Mouse (Mus musculus): Measurements from ENCODE around the gene Tmem151b. TPM values are rescaled to one million over a fixed set of nuclear protein-coding genes. Genes with fewer than 3 reads are reported as not detected.
A peak's percentile ranks its signal among the peaks of the same experiment; 100 is the strongest.

Tmem151b gene
- polyA plus RNA-seq, 1 experiment from 2014 or later, result 34.5 TPM

GRCm38 (mm10) chr17:45557998-45558862 lies 8.8 kb upstream of the Tmem151b start:
- 0 out of 2 replicates have a peak, but pooled peaks cover 2% of the 10 kb centered on the region for H3K27me3 ChIP-seq
- ATAC-seq (replicated peaks), result no peak
- WGBS, result 76% methylated on average over 16 of the region's 16 CpGs
- H3K4me3 ChIP-seq, result no peak overlapping the region
- peaks cover 8% of the 10 kb centered on the region for H3K4me1 ChIP-seq
- H3K27ac ChIP-seq (replicated peaks), result no peak overlapping the region
- no peaks in the 10 kb centered on the region for H3K36me3 ChIP-seq
- H3K9me3 ChIP-seq, result no peaks in the 10 kb centered on the region
- no peak overlapping the region for H3K4me2 ChIP-seq (replicated peaks)
- H3K9ac ChIP-seq (replicated peaks), result no peak overlapping the region

- ATAC-seq (replicated peaks), result no peak
- H3K4me3 ChIP-seq, result no peak overlapping the region
- no peak overlapping the region for H3K4me2 ChIP-seq (replicated peaks)
- H3K9ac ChIP-seq (replicated peaks), result no peak overlapping the region
- H3K4me1 ChIP-seq, result peaks cover 8% of the 10 kb centered on the region
- H3K36me3 ChIP-seq, result no peaks in the 10 kb centered on the region
- 0 out of 2 replicates have a peak, but pooled peaks cover 2% of the 10 kb centered on the region for H3K27me3 ChIP-seq
- H3K27ac ChIP-seq (replicated peaks), result no peak overlapping the region
- WGBS, result 69% methylated on average over 7 of the region's 7 CpGs
- H3K9me3 ChIP-seq, result no peaks in the 10 kb centered on the region
These were observed 7.9 kb upstream of the Tmem151b start for GRCm38 (mm10) chr17:45557246-45557824.

- 71% methylated on average over 3 of the region's 3 CpGs for WGBS
- no peak for ATAC-seq (replicated peaks)
- H3K27ac ChIP-seq (replicated peaks), result no peak overlapping the region
- peaks cover 8% of the 10 kb centered on the region for H3K4me1 ChIP-seq
- no peak overlapping the region for H3K9ac ChIP-seq (replicated peaks)
- peak overlapping the region; percentile 49 for H3K4me3 ChIP-seq
- no peaks in the 10 kb centered on the region for H3K36me3 ChIP-seq
- H3K27me3 ChIP-seq, result 0 out of 2 replicates have a peak, but pooled peaks cover 2% of the 10 kb centered on the region
- no peaks in the 10 kb centered on the region for H3K9me3 ChIP-seq
- H3K4me2 ChIP-seq (replicated peaks), result peak overlapping the region; percentile 87
These were observed 7.2 kb upstream of the Tmem151b start for GRCm38 (mm10) chr17:45556514-45557245.

GRCm38 (mm10) chr17:45556107-45556489 lies 6.6 kb upstream of the Tmem151b start:
- Histone ChIP-seq H3K4me3 (peak overlapping the region; percentile 49), H3K4me1 (peaks cover 8% of the 10 kb centered on the region), H3K27me3 (0 out of 2 replicates have a peak, but pooled peaks cover 2% of the 10 kb centered on the region), H3K27ac (replicated peaks) (no peak overlapping the region), H3K9ac (replicated peaks) (peak overlapping the region; percentile 63), H3K9me3 (no peaks in the 10 kb centered on the region), H3K36me3 (no peaks in the 10 kb centered on the region), H3K4me2 (replicated peaks) (peak overlapping the region; percentile 87)
- WGBS, result 3% methylated on average over 14 of the region's 14 CpGs
- no peak for ATAC-seq (replicated peaks)

- 0 out of 2 replicates have a peak, but pooled peaks cover 2% of the 10 kb centered on the region for H3K27me3 ChIP-seq
- H3K9me3 ChIP-seq, result no peaks in the 10 kb centered on the region
- peak within 1 kb of the TSS; percentile 49 for H3K4me3 ChIP-seq
- H3K36me3 ChIP-seq, result no peaks in the 10 kb centered on the region
- ATAC-seq (replicated peaks), result peak; percentile 67
- WGBS, result under 1% methylated on average over 45 of the region's 45 CpGs
- H3K4me2 ChIP-seq (replicated peaks), result peak within 1 kb of the TSS; percentile 87
- H3K4me1 ChIP-seq, result peaks cover 8% of the 10 kb centered on the region
- H3K9ac ChIP-seq (replicated peaks), result peak within 1 kb of the TSS; percentile 63
- H3K27ac ChIP-seq (replicated peaks), result no peak within 1 kb of the TSS
These were observed 6.1 kb upstream of the Tmem151b start, which contains the start of gene Nfkbie for GRCm38 (mm10) chr17:45555452-45556106. Gene Nfkbie, plus strand, starts transcription at chr17:45555703.

- H3K27me3 ChIP-seq, result 0 out of 2 replicates have a peak, but pooled peaks cover 2% of the 10 kb centered on the region
- 57% methylated on average over 1 of the region's 1 CpGs for WGBS
- no peaks in the 10 kb centered on the region for H3K9me3 ChIP-seq
- no peak overlapping the region for H3K27ac ChIP-seq (replicated peaks)
- no peak for ATAC-seq (replicated peaks)
- no peak overlapping the region for H3K9ac ChIP-seq (replicated peaks)
- no peaks in the 10 kb centered on the region for H3K36me3 ChIP-seq
- H3K4me3 ChIP-seq, result no peak overlapping the region
- peaks cover 16% of the 10 kb centered on the region for H3K4me1 ChIP-seq
- no peak overlapping the region for H3K4me2 ChIP-seq (replicated peaks)
These were observed 4.9 kb upstream of the Tmem151b start for GRCm38 (mm10) chr17:45554420-45554819.

- Histone ChIP-seq H3K27ac (replicated peaks) (no peak overlapping the region), H3K27me3 (0 out of 2 replicates have a peak, but pooled peaks cover 2% of the 10 kb centered on the region), H3K4me3 (no peak overlapping the region), H3K36me3 (no peaks in the 10 kb centered on the region), H3K4me1 (peaks cover 21% of the 10 kb centered on the region), H3K4me2 (replicated peaks) (no peak overlapping the region), H3K9ac (replicated peaks) (no peak overlapping the region), H3K9me3 (no peaks in the 10 kb centered on the region)
- no peak for ATAC-seq (replicated peaks)
- WGBS, result 85% methylated on average over 3 of the region's 3 CpGs
These were observed 3.6 kb upstream of the Tmem151b start for GRCm38 (mm10) chr17:45553065-45553464.

- peaks cover 33% of the 10 kb centered on the region for H3K4me1 ChIP-seq
- H3K9ac ChIP-seq (replicated peaks), result no peak overlapping the region
- 0 out of 2 replicates have a peak, but pooled peaks have one; percentile 14 for ATAC-seq (replicated peaks)
- H3K36me3 ChIP-seq, result 0 out of 2 replicates have a peak, but pooled peaks cover under 1% of the 10 kb centered on the region
- H3K27ac ChIP-seq (replicated peaks), result no peak overlapping the region
- H3K9me3 ChIP-seq, result no peaks in the 10 kb centered on the region
- H3K27me3 ChIP-seq, result peaks cover 5% of the 10 kb centered on the region; the same call in 1 of the 2 replicates
- H3K4me2 ChIP-seq (replicated peaks), result no peak overlapping the region
- WGBS, result 3% methylated on average over 8 of the region's 8 CpGs
- H3K4me3 ChIP-seq, result no peak overlapping the region
These were observed 2.5 kb upstream of the Tmem151b start for GRCm38 (mm10) chr17:45551816-45552451.

- no peak overlapping the region for H3K27ac ChIP-seq (replicated peaks)
- no peak for ATAC-seq (replicated peaks)
- no peaks in the 10 kb centered on the region for H3K9me3 ChIP-seq
- no peak overlapping the region for H3K4me2 ChIP-seq (replicated peaks)
- peaks cover 35% of the 10 kb centered on the region for H3K4me1 ChIP-seq
- 50% methylated on average over 7 of the region's 7 CpGs for WGBS
- H3K27me3 ChIP-seq, result peaks cover 11% of the 10 kb centered on the region
- H3K4me3 ChIP-seq, result no peak overlapping the region
- H3K36me3 ChIP-seq, result peaks cover 7% of the 10 kb centered on the region; the same call in 1 of the 2 replicates
- no peak overlapping the region for H3K9ac ChIP-seq (replicated peaks)
These were observed 1.8 kb upstream of the Tmem151b start for GRCm38 (mm10) chr17:45551249-45551796.

- Histone ChIP-seq H3K27ac (replicated peaks) (no peak overlapping the region), H3K4me3 (no peak overlapping the region), H3K27me3 (peaks cover 11% of the 10 kb centered on the region), H3K36me3 (peaks cover 16% of the 10 kb centered on the region; the same call in 1 of the 2 replicates), H3K9ac (replicated peaks) (no peak overlapping the region), H3K4me1 (peaks cover 39% of the 10 kb centered on the region), H3K9me3 (no peaks in the 10 kb centered on the region), H3K4me2 (replicated peaks) (peak overlapping the region; percentile 61; the same call in 1 of the 2 replicates)
- no peak for ATAC-seq (replicated peaks)
- WGBS, result 26% methylated on average over 5 of the region's 5 CpGs
These were observed 776 bp upstream of the Tmem151b start for GRCm38 (mm10) chr17:45550253-45550652.

Data from forebrain, embryonic 15.5 days (tissue).